Mouse (Mus musculus) liver, postnatal 0 days (tissue): ENCODE measurements around the gene Creb3l2.

Experiments
- CTCF ChIP-seq: sonication (generic); IDR thresholded peaks from 2 replicates; pipeline ENCODE4 v1.5.1; 2016; ENCODE audit warnings: antibody characterized with exemption, low read depth
- EP300 ChIP-seq: IDR thresholded peaks from 2 replicates; pipeline ENCODE4 v1.6.1; 2016; ENCODE audit warnings: antibody characterized with exemption, low read depth, mild to moderate bottlenecking

DNA sequence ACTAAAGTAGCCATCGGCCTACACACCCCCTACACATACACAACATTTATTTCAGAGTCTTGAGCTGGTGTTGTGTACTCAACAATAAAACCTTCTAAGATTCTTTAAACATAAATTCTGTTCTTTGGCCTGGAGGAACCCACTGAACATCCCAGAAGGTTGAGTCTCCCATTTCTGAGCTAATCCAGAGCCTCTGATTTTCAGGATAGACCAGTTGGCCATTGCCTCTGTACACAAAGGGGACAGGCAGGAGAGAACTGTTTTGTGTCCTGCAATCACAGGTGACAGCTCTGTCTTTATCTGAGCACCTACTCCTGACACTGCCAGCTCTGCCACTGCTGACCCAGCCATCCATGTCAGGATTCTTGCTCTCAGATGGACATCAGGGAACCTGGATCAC lies 150.8 kb downstream of the Creb3l2 start:
- TF ChIP-seq CTCF (no peak), EP300 (no peak)
